Mouse (Mus musculus) E14TG2a.4 (cell line): ENCODE data around the gene Tle6.

Source experiments
- CTCF ChIP-seq: conservative IDR thresholded peaks from 2 replicates; pipeline ENCODE4 v1.5.1; 2014; ENCODE audit warnings: low read length
- NANOG ChIP-seq: IDR thresholded peaks from 2 replicates; pipeline ENCODE4 v1.6.1; 2014; ENCODE audit warnings: borderline replicate concordance, low read length, mixed read lengths
- POU5F1 ChIP-seq: IDR thresholded peaks from 2 replicates; pipeline ENCODE4 v1.6.1; 2014; ENCODE audit warnings: low read length, borderline replicate concordance

GRCm38 (mm10) chr10:81579967-81580366 is 20.9 kb downstream of the Tle6 start:
- TF ChIP-seq CTCF (no peak), POU5F1 (no peak), NANOG (no peak)
